Mouse (Mus musculus) liver, adult 2 months (tissue): ENCODE measurements around the gene Ncln. TPM values are rescaled to one million over a fixed set of nuclear protein-coding genes. Genes with fewer than 3 reads are reported as not detected.
A peak's percentile ranks its signal among the peaks of the same experiment; 100 is the strongest.

Source experiments
- DNase-seq: peaks from one replicate; pipeline ENCODE4 v3.0.0-alpha.2; 2011; ENCODE audit warnings: low read depth, low spot score; ENCODE audit errors: extremely low read depth
- H3K27ac ChIP-seq: fragments of 200-500 bp; replicated peaks from 2 replicates; pipeline ENCODE4 v1.5.1; 2012; ENCODE audit warnings: low read depth, mild to moderate bottlenecking, control low read depth, inconsistent platforms, low read length; ENCODE audit not compliant: insufficient read depth
- H3K27me3 ChIP-seq: fragments of 200-500 bp; 2 replicates; pipeline ENCODE4 v1.6.1; 2012; ENCODE audit warnings: mild to moderate bottlenecking, moderate library complexity, low read length, inconsistent platforms; ENCODE audit not compliant: control insufficient read depth, insufficient read depth
- H3K36me3 ChIP-seq: fragments of 200-500 bp; 2 replicates; pipeline ENCODE4 v1.6.1; 2012; ENCODE audit warnings: low read length, inconsistent platforms; ENCODE audit not compliant: control insufficient read depth, insufficient read depth
- H3K4me1 ChIP-seq: fragments of 200-500 bp; 2 replicates; pipeline ENCODE4 v1.6.1; 2011; ENCODE audit warnings: low read length; ENCODE audit not compliant: control insufficient read depth, insufficient read depth
- H3K4me3 ChIP-seq: fragments of 200-500 bp; 2 replicates; pipeline ENCODE4 v1.5.1; 2011; ENCODE audit warnings: low read depth, mild to moderate bottlenecking, control low read depth, low read length, moderate library complexity; ENCODE audit not compliant: insufficient read depth
- H3K79me2 ChIP-seq: fragments of 200-500 bp; 2 replicates; pipeline ENCODE4 v1.6.1; 2012; ENCODE audit warnings: inconsistent platforms, mild to moderate bottlenecking, low read length, moderate library complexity; ENCODE audit not compliant: control insufficient read depth, insufficient read depth
- H3K9ac ChIP-seq: fragments of 200-500 bp; 2 replicates; pipeline ENCODE4 v1.6.1; 2012; ENCODE audit warnings: low read depth, mild to moderate bottlenecking, control low read depth, inconsistent platforms, low read length
- CTCF ChIP-seq: fragments of 200-500 bp; IDR thresholded peaks from 2 replicates; pipeline ENCODE4 v1.5.1; 2011; ENCODE audit warnings: low read depth, low read length, control low read depth
- POLR2A ChIP-seq: fragments of 200-500 bp; IDR thresholded peaks from 2 replicates; pipeline ENCODE4 v1.6.1; 2011; ENCODE audit warnings: low read length, control low read depth; ENCODE audit not compliant: insufficient read depth; ENCODE audit errors: extremely low read depth
- WGBS: fragments of 180-500 bp; shearing (Covaris S2); methylation state at CpG from one replicate; pipeline ENCODE4 v1.1.7; 2018; 5-methylcytosine and 5-hydroxymethylcytosine counted together
- polyA plus RNA-seq: library from polyadenylated mRNA; depleted of rRNA; stranded (reverse); fragments of >200 nt; gene quantifications from 2 replicates; pipeline ENCODE4 v1.2.3, GENCODE M21; 2012; rRNA removed
- total RNA-seq: library from RNA; depleted of rRNA; stranded (reverse); fragments of >200 nt; gene quantifications from 2 replicates; pipeline ENCODE4 v1.2.3, GENCODE M21; 2014; rRNA removed

The Ncln gene
- total RNA-seq, result 31.6 and 48.6 TPM in 2 replicates
- 138 and 159 TPM in 2 replicates for polyA plus RNA-seq

- Histone ChIP-seq H3K27ac (peak within 1 kb of the TSS; percentile 71), H3K4me1 (peaks cover 9% of the 10 kb centered on the region), H3K9ac (peak within 1 kb of the TSS; percentile 89), H3K27me3 (no peaks in the 10 kb centered on the region), H3K79me2 (peaks cover 17% of the 10 kb centered on the region; the same call in 1 of the 2 replicates), H3K4me3 (peak within 1 kb of the TSS; percentile 81), H3K36me3 (no peaks in the 10 kb centered on the region; the same call in 1 of the 2 replicates)
- peak; percentile 58; the same call in 1 of the 2 replicates for TF ChIP-seq POLR2A
- no peak for TF ChIP-seq CTCF
- peak; percentile 97 for DNase-seq
- WGBS, result under 1% methylated on average over 45 of the region's 45 CpGs
Measured at GRCm38 (mm10) chr10:81496264-81496901, at the start of gene Ncln. TSS of gene Ncln (minus strand) at chr10:81496392.

GRCm38 (mm10) chr10:81545161-81545747 lies 49.1 kb upstream of the Ncln start, which contains the start of gene Gna11:
TSS of gene Gna11 (minus strand) at chr10:81545190.
- H3K79me2 ChIP-seq, result peaks cover 44% of the 10 kb centered on the region
- H3K27me3 ChIP-seq, result no peaks in the 10 kb centered on the region
- TF ChIP-seq POLR2A, result no peak
- TF ChIP-seq CTCF, result no peak
- peak within 1 kb of the TSS; percentile 81 for H3K9ac ChIP-seq
- H3K27ac ChIP-seq, result peak within 1 kb of the TSS; percentile 53
- DNase-seq, result peak; percentile 88
- peak within 1 kb of the TSS; percentile 72 for H3K4me3 ChIP-seq
- no peaks in the 10 kb centered on the region for H3K36me3 ChIP-seq
- WGBS, result 2% methylated on average over 59 of the region's 59 CpGs
- H3K4me1 ChIP-seq, result peaks cover 34% of the 10 kb centered on the region

- WGBS, result under 1% methylated on average over 93 of the region's 93 CpGs
- Histone ChIP-seq H3K36me3 (no peaks in the 10 kb centered on the region), H3K4me1 (peaks cover 34% of the 10 kb centered on the region), H3K27me3 (no peaks in the 10 kb centered on the region), H3K79me2 (peaks cover 51% of the 10 kb centered on the region), H3K27ac (peak overlapping the region; percentile 53), H3K4me3 (peak overlapping the region; percentile 72), H3K9ac (peak overlapping the region; percentile 81)
- no peak for TF ChIP-seq CTCF
- TF ChIP-seq POLR2A, result 0 out of 2 replicates have a peak, but pooled peaks have one; percentile 37
- DNase-seq, result no peak
Measured at GRCm38 (mm10) chr10:81544296-81545160, 48.3 kb upstream of the Ncln start.

- DNase-seq, result no peak
- peak overlapping the region; percentile 81 for H3K9ac ChIP-seq
- peak overlapping the region; percentile 13; the same call in 1 of the 2 replicates for H3K27ac ChIP-seq
- H3K4me3 ChIP-seq, result peak overlapping the region; percentile 72; the same call in 1 of the 2 replicates
- H3K4me1 ChIP-seq, result peaks cover 34% of the 10 kb centered on the region
- TF ChIP-seq POLR2A, result no peak
- no peaks in the 10 kb centered on the region for H3K27me3 ChIP-seq
- WGBS, result 71% methylated on average over 1 of the region's 1 CpGs
- H3K79me2 ChIP-seq, result peaks cover 60% of the 10 kb centered on the region
- no peaks in the 10 kb centered on the region for H3K36me3 ChIP-seq
Measured at GRCm38 (mm10) chr10:81543633-81544032, 47.4 kb upstream of the Ncln start.

- DNase-seq, result no peak
- Histone ChIP-seq H3K79me2 (peaks cover 65% of the 10 kb centered on the region), H3K4me1 (peaks cover 34% of the 10 kb centered on the region), H3K4me3 (no peak overlapping the region), H3K9ac (peak overlapping the region; percentile 81), H3K36me3 (no peaks in the 10 kb centered on the region), H3K27me3 (no peaks in the 10 kb centered on the region), H3K27ac (peak overlapping the region; percentile 78)
- TF ChIP-seq CTCF (no peak), POLR2A (no peak)
- WGBS, result 39% methylated on average over 7 of the region's 7 CpGs
Measured at GRCm38 (mm10) chr10:81542727-81543460, 46.7 kb upstream of the Ncln start.
